Mouse (Mus musculus) forebrain, embryonic 11.5 days (tissue): ENCODE measurements at regions not wholly inside any gene's neighbourhood (a gene's known extent, or its start where the extent isn't known, plus 50 kb on each side); places are given as distances from the start of the nearest gene placed in this dataset.
A peak's percentile ranks its signal among the peaks of the same experiment; 100 is the strongest.

Experiments used
- ATAC-seq: fragments of 200-750 bp; cut with Nextera tagmentation; replicated peaks from 2 replicates; pipeline ENCODE4 v1.8.0; 2017; ENCODE audit warnings: moderate TSS enrichment; ENCODE audit not compliant: low FRiP score
- DNase-seq: peaks from one replicate; pipeline ENCODE4 v3.0.0-alpha.2; 2017; ENCODE audit warnings: low spot score
- H3K27ac ChIP-seq: fragments of 300-500 bp; sonication (generic); 2 replicates; pipeline ENCODE4 v1.5.1; 2014; ENCODE audit warnings: low read depth, low read length
- H3K27me3 ChIP-seq: fragments of 300-500 bp; sonication (generic); 2 replicates; pipeline ENCODE4 v1.6.1; 2014; ENCODE audit warnings: mild to moderate bottlenecking, low read length, mixed read lengths; ENCODE audit not compliant: control insufficient read depth, insufficient read depth
- H3K36me3 ChIP-seq: fragments of 300-500 bp; sonication (generic); 2 replicates; pipeline ENCODE4 v1.6.1; 2014; ENCODE audit warnings: mild to moderate bottlenecking, low read length, moderate library complexity, mixed read lengths; ENCODE audit not compliant: control insufficient read depth, insufficient read depth
- H3K4me1 ChIP-seq: fragments of 300-500 bp; sonication (generic); replicated peaks from 2 replicates; pipeline ENCODE4 v1.6.1; 2014; ENCODE audit warnings: low read length, mixed read lengths; ENCODE audit not compliant: control insufficient read depth, insufficient read depth
- H3K4me2 ChIP-seq: fragments of 300-500 bp; sonication (generic); 2 replicates; pipeline ENCODE4 v1.6.1; 2014; ENCODE audit warnings: low read depth, mild to moderate bottlenecking, low read length, moderate library complexity, mixed read lengths; ENCODE audit not compliant: severe bottlenecking
- H3K4me3 ChIP-seq: fragments of 300-500 bp; sonication (generic); 2 replicates; pipeline ENCODE4 v1.5.1; 2014; ENCODE audit warnings: low read depth, low read length
- H3K9ac ChIP-seq: fragments of 300-500 bp; sonication (generic); 2 replicates; pipeline ENCODE4 v1.6.1; 2014; ENCODE audit warnings: low read length
- H3K9me3 ChIP-seq: fragments of 300-500 bp; sonication (generic); 2 replicates; pipeline ENCODE4 v1.6.1; 2016; ENCODE audit warnings: low read length, mixed read lengths; ENCODE audit not compliant: control insufficient read depth
- WGBS: fragments of 180-500 bp; shearing (Covaris S2); extraction: QIAGEN DNeasy Blood & Tissue Kit; methylation state at CpG from one replicate; pipeline ENCODE4 v1.1.7; 2014; 5-methylcytosine and 5-hydroxymethylcytosine counted together

DNA sequence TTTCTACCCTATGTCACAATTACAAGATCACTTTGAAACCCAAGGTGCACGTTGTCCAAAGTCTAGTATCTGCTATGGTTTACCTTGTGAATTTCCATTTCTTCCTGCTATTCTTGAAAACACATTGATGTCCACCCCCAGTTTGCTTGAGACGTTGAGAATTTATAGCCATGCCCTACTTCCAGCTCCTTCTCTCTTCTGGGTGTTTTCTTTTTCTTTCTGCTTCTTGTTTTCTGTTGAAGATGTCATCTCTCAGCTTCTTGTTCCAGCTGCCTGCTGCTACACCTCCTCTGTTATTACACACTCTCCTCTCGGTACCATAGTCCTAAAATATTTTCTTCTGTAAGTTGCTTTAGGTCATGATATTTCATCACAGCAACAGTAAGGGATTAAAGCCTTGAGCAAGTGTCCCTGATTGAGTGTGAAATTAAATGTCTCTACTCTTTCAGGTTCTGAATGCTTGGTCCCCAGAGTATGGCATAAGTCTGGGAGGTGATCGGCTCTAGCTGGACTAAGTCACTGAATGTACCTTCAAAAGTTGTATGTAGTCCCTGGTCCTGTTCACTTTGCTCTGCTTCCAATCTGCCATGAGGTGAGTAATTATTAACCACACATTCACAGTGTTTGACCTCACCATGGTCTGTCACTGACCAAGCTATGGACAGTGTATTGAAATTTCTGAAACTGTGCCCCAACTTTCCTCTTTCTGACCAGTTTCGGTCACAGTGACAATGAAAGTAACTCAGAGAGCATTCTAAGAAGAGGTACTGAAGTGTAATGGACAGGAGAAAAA, 718.1 kb downstream of the Epm2a start:
- 93% methylated on average over 5 of the region's 5 CpGs for WGBS
- Histone ChIP-seq H3K9ac (no peak overlapping the region), H3K36me3 (no peaks in the 10 kb centered on the region), H3K4me3 (no peak overlapping the region), H3K27ac (no peak overlapping the region), H3K27me3 (no peaks in the 10 kb centered on the region), H3K4me1 (no peaks in the 10 kb centered on the region), H3K4me2 (no peak overlapping the region), H3K9me3 (no peaks in the 10 kb centered on the region)
- ATAC-seq, result no peak
- no peak for DNase-seq

GRCm38 (mm10) chr10:12062302-12062701, 719.1 kb downstream of the Epm2a start:
- Histone ChIP-seq H3K4me2 (no peak overlapping the region), H3K9me3 (no peaks in the 10 kb centered on the region), H3K27me3 (no peaks in the 10 kb centered on the region), H3K4me1 (no peaks in the 10 kb centered on the region), H3K4me3 (no peak overlapping the region), H3K27ac (no peak overlapping the region), H3K9ac (no peak overlapping the region), H3K36me3 (no peaks in the 10 kb centered on the region)
- no peak for ATAC-seq
- DNase-seq, result no peak
- WGBS, result 66% methylated on average over 1 of the region's 1 CpGs

- H3K4me1 ChIP-seq, result no peaks in the 10 kb centered on the region
- no peak overlapping the region for H3K9ac ChIP-seq
- no peaks in the 10 kb centered on the region for H3K27me3 ChIP-seq
- H3K4me3 ChIP-seq, result no peak overlapping the region
- no peaks in the 10 kb centered on the region for H3K9me3 ChIP-seq
- H3K4me2 ChIP-seq, result no peak overlapping the region
- DNase-seq (no peak), ATAC-seq (no peak)
- no peaks in the 10 kb centered on the region for H3K36me3 ChIP-seq
- H3K27ac ChIP-seq, result no peak overlapping the region
- WGBS, result 94% methylated on average over 1 of the region's 1 CpGs
Measured at GRCm38 (mm10) chr10:12083961-12084360, 740.8 kb downstream of the Epm2a start.

DNA sequence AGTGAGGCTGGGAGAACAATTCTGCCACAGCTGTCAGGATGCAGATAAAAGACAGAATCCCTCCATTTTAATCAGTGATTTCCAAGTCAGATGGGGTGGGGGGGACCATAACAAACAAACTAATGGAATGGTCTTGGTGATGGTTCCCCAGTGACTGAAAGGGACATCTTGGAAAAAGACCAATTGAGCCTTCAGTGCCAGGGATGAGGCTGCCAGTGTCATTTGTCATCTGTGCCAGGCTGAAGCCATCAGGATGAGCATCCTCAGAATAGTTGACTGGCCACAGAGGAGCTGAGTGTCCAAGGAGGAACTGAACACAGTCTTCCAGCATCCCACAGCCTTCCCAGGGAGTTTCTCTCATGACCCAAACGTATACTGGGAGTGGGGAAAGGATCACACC, 749.3 kb downstream of the Epm2a start:
- no peaks in the 10 kb centered on the region for H3K9me3 ChIP-seq
- no peak overlapping the region for H3K9ac ChIP-seq
- H3K4me2 ChIP-seq, result no peak overlapping the region
- no peak for DNase-seq
- no peaks in the 10 kb centered on the region for H3K36me3 ChIP-seq
- WGBS, result 43% methylated on average over 1 of the region's 1 CpGs
- H3K27me3 ChIP-seq, result no peaks in the 10 kb centered on the region
- no peak overlapping the region for H3K27ac ChIP-seq
- no peak for ATAC-seq
- H3K4me3 ChIP-seq, result no peak overlapping the region
- H3K4me1 ChIP-seq, result no peaks in the 10 kb centered on the region

DNA sequence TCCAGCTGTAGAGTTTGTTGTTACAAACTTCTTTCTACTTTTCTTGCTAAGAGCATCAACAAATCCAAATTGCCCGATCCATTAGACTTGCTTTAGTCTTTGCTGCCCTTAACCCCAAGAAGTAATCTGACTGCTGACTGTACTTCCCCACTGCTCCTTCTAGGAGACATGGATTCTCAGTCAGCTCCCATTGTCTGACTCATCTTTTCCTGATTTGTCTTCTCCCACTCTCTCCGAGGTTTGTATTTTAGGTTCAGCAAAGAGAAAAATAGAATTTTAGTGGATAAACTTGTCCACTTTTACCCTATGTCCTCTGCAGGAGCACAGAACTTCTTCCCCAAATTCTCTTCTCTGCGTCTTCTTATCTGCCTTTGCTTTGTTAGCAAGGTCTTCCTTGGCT, 753.5 kb downstream of the Epm2a start:
- no peak overlapping the region for H3K4me2 ChIP-seq
- no peak overlapping the region for H3K4me3 ChIP-seq
- no peak overlapping the region for H3K9ac ChIP-seq
- no peaks in the 10 kb centered on the region for H3K27me3 ChIP-seq
- H3K36me3 ChIP-seq, result no peaks in the 10 kb centered on the region
- no peak overlapping the region for H3K27ac ChIP-seq
- no peaks in the 10 kb centered on the region for H3K4me1 ChIP-seq
- 83% methylated on average over 3 of the region's 3 CpGs for WGBS
- no peak for ATAC-seq
- H3K9me3 ChIP-seq, result no peaks in the 10 kb centered on the region
- DNase-seq, result no peak

DNA sequence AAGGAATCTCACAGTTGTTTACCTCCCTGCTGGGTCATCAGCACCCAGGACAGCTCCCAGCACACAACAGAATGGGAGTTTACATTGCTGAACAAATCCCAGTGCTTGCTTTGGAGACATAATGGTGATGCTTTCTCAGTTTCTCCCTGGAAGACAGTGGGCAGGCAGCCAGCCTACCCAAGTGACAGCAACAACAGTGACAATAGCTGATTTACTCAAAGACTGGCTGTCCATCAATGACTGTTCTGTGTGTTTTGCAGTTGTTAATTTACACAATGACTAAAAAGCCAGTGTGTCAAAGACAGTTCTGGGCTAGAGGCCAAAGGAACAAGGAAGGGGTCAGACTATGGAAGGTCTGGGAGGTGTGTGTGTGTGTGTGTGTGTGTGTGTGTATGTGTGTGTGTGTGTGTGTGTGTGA, 762.2 kb downstream of the Utrn start:
- H3K4me2 ChIP-seq, result no peak overlapping the region
- no peaks in the 10 kb centered on the region for H3K4me1 ChIP-seq
- DNase-seq, result peak; percentile 62
- H3K4me3 ChIP-seq, result no peak overlapping the region
- ATAC-seq, result peak; percentile 51; the same call in 1 of the 2 replicates
- H3K9me3 ChIP-seq, result no peaks in the 10 kb centered on the region
- H3K36me3 ChIP-seq, result no peaks in the 10 kb centered on the region
- H3K27ac ChIP-seq, result no peak overlapping the region
- H3K27me3 ChIP-seq, result no peaks in the 10 kb centered on the region
- H3K9ac ChIP-seq, result no peak overlapping the region

DNA sequence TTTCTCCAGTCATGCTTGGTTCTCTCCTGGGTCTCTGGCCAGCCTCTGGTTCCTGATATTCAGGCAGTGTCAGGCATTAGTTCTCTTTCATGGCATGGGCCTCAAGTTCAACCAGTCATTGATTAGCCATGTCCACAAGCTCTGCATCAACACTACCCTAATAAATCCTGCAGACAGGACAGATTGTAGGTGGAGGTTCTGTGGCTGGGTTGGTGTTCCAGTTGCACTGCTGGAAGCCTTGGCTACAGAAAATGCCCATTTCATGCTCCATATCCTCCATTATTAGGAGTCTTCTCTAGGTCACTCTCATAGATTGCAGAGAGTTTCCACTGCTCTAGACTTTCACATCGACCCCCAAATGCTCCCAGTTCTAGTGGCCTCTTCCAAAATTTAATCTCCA, 757.4 kb downstream of the Utrn start:
- WGBS, result 75% methylated on average over 1 of the region's 1 CpGs
- ATAC-seq, result no peak
- Histone ChIP-seq H3K9ac (no peak overlapping the region), H3K4me3 (no peak overlapping the region), H3K4me1 (no peaks in the 10 kb centered on the region), H3K27ac (no peak overlapping the region), H3K4me2 (no peak overlapping the region), H3K9me3 (no peaks in the 10 kb centered on the region), H3K27me3 (no peaks in the 10 kb centered on the region), H3K36me3 (no peaks in the 10 kb centered on the region)
- no peak for DNase-seq

GRCm38 (mm10) chr10:12115767-12116166, 753.4 kb downstream of the Utrn start:
- Histone ChIP-seq H3K27ac (no peak overlapping the region), H3K4me3 (no peak overlapping the region), H3K27me3 (no peaks in the 10 kb centered on the region), H3K9ac (no peak overlapping the region), H3K36me3 (no peaks in the 10 kb centered on the region), H3K4me1 (no peaks in the 10 kb centered on the region), H3K4me2 (no peak overlapping the region), H3K9me3 (no peaks in the 10 kb centered on the region)
- ATAC-seq (no peak), DNase-seq (no peak)
- 86% methylated on average over 3 of the region's 3 CpGs for WGBS

- H3K4me2 ChIP-seq, result no peak overlapping the region
- no peaks in the 10 kb centered on the region for H3K4me1 ChIP-seq
- no peak overlapping the region for H3K4me3 ChIP-seq
- H3K27ac ChIP-seq, result no peak overlapping the region
- no peaks in the 10 kb centered on the region for H3K36me3 ChIP-seq
- DNase-seq (no peak), ATAC-seq (no peak)
- no peak overlapping the region for H3K9ac ChIP-seq
- H3K27me3 ChIP-seq, result no peaks in the 10 kb centered on the region
- WGBS, result 59% methylated on average over 6 of the region's 6 CpGs
- no peaks in the 10 kb centered on the region for H3K9me3 ChIP-seq
Measured at GRCm38 (mm10) chr10:12116662-12117303, 752.4 kb downstream of the Utrn start.
